Mouse (Mus musculus): ENCODE results near the gene Sdha.

DNA sequence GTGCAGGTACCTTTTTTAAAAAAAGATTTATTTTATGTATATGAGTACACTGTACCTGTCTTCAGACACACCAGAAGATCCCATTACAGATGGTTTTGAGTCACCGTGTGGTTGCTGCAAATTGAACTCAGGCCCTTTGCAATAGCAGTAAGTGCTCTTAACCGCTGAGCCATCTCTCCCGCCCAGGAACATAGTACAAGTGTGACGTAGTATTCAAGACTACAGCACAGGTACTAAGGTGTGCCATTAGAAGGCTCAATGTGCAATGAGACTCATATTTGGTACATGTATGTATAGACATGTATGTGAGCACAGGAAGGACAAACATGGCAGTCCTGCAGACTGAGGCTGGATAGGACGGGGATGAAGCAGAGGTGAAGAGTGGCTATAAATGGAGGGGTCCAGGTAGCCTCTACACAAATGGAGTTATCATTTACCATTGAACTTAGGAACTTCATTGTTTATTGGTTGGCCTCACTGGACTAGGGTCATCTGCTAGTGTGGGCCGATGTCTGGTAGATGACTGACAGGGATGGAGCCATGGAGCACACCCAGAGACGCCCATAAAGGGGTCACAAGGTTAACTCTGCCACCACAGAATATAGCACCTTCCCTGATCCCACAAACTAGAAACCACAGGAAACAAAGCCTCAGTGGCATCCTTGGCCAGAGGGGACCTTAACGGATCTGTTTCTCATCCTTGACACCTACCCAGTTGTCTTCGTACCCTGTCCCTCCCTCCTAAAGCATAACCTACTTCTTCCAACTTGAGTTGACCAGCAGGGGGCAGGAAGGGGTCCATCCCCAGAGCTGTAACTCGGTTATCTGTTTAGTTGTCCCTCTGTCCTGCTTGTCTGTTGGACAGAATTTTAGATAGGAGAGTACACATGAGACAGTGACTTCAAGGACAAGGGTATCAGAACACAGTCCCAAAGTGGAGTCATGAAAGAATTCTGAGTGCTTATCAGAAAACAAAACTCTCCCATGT, 47.7 kb downstream of the Sdha start:
- TF ChIP-seq MAFK (IDR thresholded peaks at IDR 0.05; ENCODE audit: insufficient replicate concordance, low read length) (no peak), JUN (IDR thresholded peaks at IDR 0.05; ENCODE audit: insufficient read depth, low read depth, low read length) (no peak), IRF4 (IDR thresholded peaks at IDR 0.05; ENCODE audit: low read depth, low read length) (no peak), TCF12 (IDR thresholded peaks at IDR 0.05; ENCODE audit: low read depth, low read length) (no peak), EP300 (IDR thresholded peaks at IDR 0.05; ENCODE audit: low read length) (no peak), MYC (IDR thresholded peaks at IDR 0.05; ENCODE audit: low read depth, low read length) (no peak), CTCF (conservative IDR thresholded peaks at IDR 0.05 in 1 of 2, IDR thresholded peaks at IDR 0.05 in 1 of 2; ENCODE audit: low read depth in 2 of 2, low read length in 2 of 2) (peak; percentile 15 to 55; a peak in 3 of 4 replicates)

All from CH12.LX (cell line).